Mouse (Mus musculus) lung, embryonic 14.5 days (tissue): ENCODE measurements around the gene Abt1. TPM values are rescaled to one million over a fixed set of nuclear protein-coding genes. Genes with fewer than 3 reads are reported as not detected.

Experiments
- ATAC-seq: fragments of 200-750 bp; cut with Nextera tagmentation; 2 replicates; pipeline ENCODE4 v1.8.0; 2017; ENCODE audit warnings: mild to moderate bottlenecking, moderate TSS enrichment, moderate library complexity; ENCODE audit not compliant: insufficient read depth
- DNase-seq: peaks from one replicate; pipeline ENCODE4 v3.0.0-alpha.2; 2015
- H3K27ac ChIP-seq: fragments of 300-500 bp; sonication (generic); 2 replicates; pipeline ENCODE4 v1.5.1; 2014; ENCODE audit warnings: low read depth, mild to moderate bottlenecking, moderate library complexity
- H3K27me3 ChIP-seq: fragments of 300-500 bp; sonication (generic); 2 replicates; pipeline ENCODE4 v1.6.1; 2014; ENCODE audit warnings: low read length, control low read depth; ENCODE audit not compliant: insufficient read depth
- H3K36me3 ChIP-seq: fragments of 300-500 bp; sonication (generic); 2 replicates; pipeline ENCODE4 v1.6.1; 2014; ENCODE audit warnings: control low read depth; ENCODE audit not compliant: insufficient read depth
- H3K4me1 ChIP-seq: fragments of 300-500 bp; sonication (generic); 2 replicates; pipeline ENCODE4 v1.6.1; 2014; ENCODE audit warnings: antibody characterized with exemption, control low read depth; ENCODE audit not compliant: insufficient read depth
- H3K4me2 ChIP-seq: fragments of 300-500 bp; sonication (generic); 2 replicates; pipeline ENCODE4 v1.6.1; 2014; ENCODE audit warnings: mild to moderate bottlenecking
- H3K4me3 ChIP-seq: fragments of 300-500 bp; sonication (generic); 2 replicates; pipeline ENCODE4 v1.5.1; 2014; ENCODE audit warnings: low read depth, low read length
- H3K9ac ChIP-seq: fragments of 300-500 bp; sonication (generic); 2 replicates; pipeline ENCODE4 v1.6.1; 2014
- H3K9me3 ChIP-seq: fragments of 300-500 bp; sonication (generic); 2 replicates; pipeline ENCODE4 v1.6.1; 2016; ENCODE audit warnings: low read depth, low read length, control low read depth
- CTCF ChIP-seq: IDR thresholded peaks from 2 replicates; pipeline ENCODE4 v1.5.1; 2016; ENCODE audit warnings: antibody characterized with exemption, low read depth
- WGBS: fragments of 180-500 bp; shearing (Covaris S2); extraction: QIAGEN DNeasy Blood & Tissue Kit; methylation state at CpG from one replicate; pipeline ENCODE4 v1.1.7; 2014; 5-methylcytosine and 5-hydroxymethylcytosine counted together
- polyA plus RNA-seq: library from polyadenylated mRNA; unstranded; fragments of >200 nt; fragmentation: Nextera tagmentation; extraction: Ambion mirVana; gene quantifications from 2 replicates; pipeline ENCODE4 v1.2.1, GENCODE M21; 2014

The Abt1 gene
- 12.7 and 13.5 TPM in 2 replicates for polyA plus RNA-seq

DNA sequence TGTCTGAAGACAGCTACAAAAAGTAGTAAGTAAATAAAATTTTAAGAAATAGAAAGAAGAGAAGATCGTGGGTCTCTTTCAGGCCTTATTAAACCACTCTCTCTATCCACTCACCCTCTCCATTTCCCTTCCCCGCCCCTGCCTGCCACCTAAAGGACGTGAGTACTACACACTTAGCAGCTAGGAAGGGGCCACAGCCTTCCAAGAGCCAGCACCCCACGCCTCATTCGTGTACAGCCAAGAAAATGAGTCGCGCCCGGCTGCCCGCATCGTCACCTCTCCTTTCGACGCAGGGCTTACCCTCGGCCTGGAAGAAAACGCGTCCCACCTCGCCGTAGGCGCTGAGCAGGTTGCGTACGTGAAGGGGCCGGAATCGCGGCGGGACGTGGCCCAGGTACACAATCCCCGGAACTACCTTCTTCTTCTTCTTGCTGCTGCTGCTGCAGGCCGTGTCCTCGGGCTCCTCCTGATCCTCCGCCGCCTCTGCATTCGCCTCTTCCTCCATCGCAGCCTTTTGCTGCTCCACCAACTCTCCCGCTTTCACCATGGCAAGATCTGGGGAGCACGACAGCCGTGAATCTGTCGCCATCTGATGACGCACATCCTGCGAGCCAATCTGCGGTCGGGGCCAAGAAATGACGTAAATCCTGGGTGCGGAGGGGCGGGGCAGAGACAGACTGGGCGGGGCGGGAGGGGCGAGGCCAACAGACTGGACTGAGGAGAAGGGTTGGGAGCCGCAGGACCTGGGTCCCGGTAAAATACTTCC is at the start of gene Abt1:
Abt1 (minus strand) TSS at position 581 of the 766 bp plus-strand sequence.
- Histone ChIP-seq H3K27me3 (no peaks in the 10 kb centered on the region), H3K4me1 (peaks cover 2% of the 10 kb centered on the region; the same call in 1 of the 2 replicates), H3K4me3 (peak within 1 kb of the TSS; percentile 94), H3K9ac (peak within 1 kb of the TSS; percentile 88), H3K9me3 (no peaks in the 10 kb centered on the region), H3K4me2 (peak within 1 kb of the TSS; percentile 82), H3K27ac (peak within 1 kb of the TSS; percentile 76), H3K36me3 (peaks cover 31% of the 10 kb centered on the region)
- DNase-seq (peak; percentile 97), ATAC-seq (peak; percentile 84)
- WGBS, result under 1% methylated on average over 48 of the region's 48 CpGs
- TF ChIP-seq CTCF, result peak; percentile 10; the same call in 1 of the 2 replicates

DNA sequence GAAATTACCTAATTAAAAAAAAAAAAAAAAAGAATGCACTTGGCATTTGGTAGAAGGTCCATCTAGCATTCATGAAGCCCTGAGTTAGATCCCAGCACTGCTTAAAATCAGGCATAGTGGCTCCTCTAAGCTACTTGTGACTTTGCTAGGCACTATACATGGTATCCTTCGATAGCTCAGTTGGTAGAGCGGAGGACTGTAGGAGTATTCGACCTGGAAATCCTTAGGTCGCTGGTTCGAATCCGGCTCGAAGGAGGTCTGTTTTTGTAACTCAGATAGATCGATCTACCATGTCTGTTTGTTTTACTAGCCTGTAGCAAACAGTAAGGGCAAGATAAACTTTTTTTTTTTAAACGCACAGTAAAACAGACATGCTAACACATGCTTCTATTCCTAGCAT is 43.2 kb upstream of the Abt1 start:
- Histone ChIP-seq H3K9me3 (no peaks in the 10 kb centered on the region), H3K27me3 (no peaks in the 10 kb centered on the region), H3K36me3 (no peaks in the 10 kb centered on the region), H3K9ac (no peak overlapping the region), H3K4me2 (peak overlapping the region; percentile 15; the same call in 1 of the 2 replicates), H3K27ac (no peak overlapping the region), H3K4me3 (no peak overlapping the region), H3K4me1 (no peaks in the 10 kb centered on the region)
- WGBS, result 5% methylated on average over 9 of the region's 9 CpGs
- peak; percentile 74 for ATAC-seq
- peak; percentile 93 for DNase-seq
- TF ChIP-seq CTCF, result no peak

DNA sequence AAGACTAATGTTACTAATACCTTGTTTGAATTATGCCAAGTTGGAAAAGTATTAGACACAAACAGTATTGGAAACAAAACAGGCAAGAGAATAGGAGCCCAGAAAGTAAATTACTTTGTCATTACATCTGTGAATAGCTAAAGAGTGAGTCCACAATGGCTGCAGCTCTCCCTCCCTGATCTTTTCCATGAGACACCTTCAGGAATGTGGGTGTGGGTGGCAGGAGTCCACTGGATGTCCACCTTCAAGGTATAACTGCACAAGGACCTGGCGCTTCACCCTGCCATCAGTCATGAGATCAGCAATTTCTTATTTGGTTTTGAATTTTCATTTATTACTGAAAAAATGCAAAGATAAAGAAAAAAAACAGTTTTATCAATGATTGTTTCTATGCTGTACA is 42.6 kb upstream of the Abt1 start:
- H3K27me3 ChIP-seq, result no peaks in the 10 kb centered on the region
- DNase-seq, result no peak
- H3K4me1 ChIP-seq, result no peaks in the 10 kb centered on the region
- no peak for ATAC-seq
- no peak for TF ChIP-seq CTCF
- 68% methylated on average over 1 of the region's 1 CpGs for WGBS
- H3K27ac ChIP-seq, result no peak overlapping the region
- H3K36me3 ChIP-seq, result no peaks in the 10 kb centered on the region
- no peak overlapping the region for H3K9ac ChIP-seq
- H3K4me2 ChIP-seq, result peak overlapping the region; percentile 95
- H3K4me3 ChIP-seq, result peak overlapping the region; percentile 55; the same call in 1 of the 2 replicates
- H3K9me3 ChIP-seq, result no peaks in the 10 kb centered on the region

DNA sequence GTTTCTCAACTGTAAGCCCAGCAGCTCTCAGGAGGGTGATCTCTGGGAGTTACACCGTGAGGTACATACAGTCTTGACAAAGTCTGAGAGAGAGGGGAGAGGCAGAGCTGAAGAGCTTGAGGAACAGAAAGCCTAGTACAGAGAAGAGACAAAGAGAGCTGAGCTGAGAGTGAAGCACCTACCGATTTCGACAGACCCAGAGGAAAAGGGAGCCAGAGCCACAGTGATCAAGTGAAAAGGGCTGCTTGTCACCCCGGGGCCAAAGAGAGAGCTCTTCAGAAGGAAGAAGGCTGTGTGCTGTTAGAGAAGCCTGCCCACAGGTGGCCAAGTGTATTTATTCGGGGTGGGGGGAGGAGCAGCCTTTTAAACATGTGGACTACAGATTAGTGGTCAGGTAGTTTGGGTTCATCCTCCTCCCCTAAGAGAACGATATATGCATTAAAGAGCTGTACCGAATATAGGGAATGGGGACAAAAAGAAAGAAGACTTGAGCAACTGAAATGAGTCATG is 42.0 kb upstream of the Abt1 start, which contains the start of gene Btn1a1:
Btn1a1 (minus strand) TSS at position 302 of the 510 bp plus-strand sequence.
- H3K4me2 ChIP-seq, result peak within 1 kb of the TSS; percentile 95

DNA sequence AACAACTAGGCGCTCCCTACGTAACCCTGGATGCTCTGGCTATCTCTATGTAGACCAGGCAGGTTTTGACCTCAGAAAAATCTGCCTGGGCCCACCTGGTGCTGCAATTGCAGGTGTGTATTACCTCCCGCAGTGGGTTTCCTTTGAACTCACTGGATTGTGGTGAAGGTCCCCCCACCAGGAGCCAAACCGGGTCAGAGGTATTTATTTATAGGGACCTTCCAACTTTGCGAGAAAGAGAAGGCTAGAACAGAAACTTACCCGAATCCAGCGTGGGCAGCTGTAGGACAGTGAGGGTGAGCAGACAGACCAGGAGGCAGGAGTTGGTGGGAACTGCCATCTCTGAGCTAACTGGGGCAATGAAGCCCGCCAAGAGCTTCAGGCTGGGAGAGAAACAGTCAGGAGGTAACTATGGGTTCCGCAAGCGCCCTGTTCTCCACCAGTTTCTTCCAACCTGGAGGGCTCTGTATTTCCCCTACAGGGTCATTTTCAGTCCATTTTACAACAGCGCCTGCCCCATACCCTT is 41.2 kb upstream of the Abt1 start:
- Histone ChIP-seq H3K9me3 (no peaks in the 10 kb centered on the region), H3K4me1 (no peaks in the 10 kb centered on the region), H3K4me3 (peak overlapping the region; percentile 55), H3K4me2 (peak overlapping the region; percentile 95), H3K9ac (peak overlapping the region; percentile 58), H3K27me3 (no peaks in the 10 kb centered on the region), H3K27ac (no peak overlapping the region), H3K36me3 (no peaks in the 10 kb centered on the region)
- ATAC-seq (no peak), DNase-seq (peak; percentile 18)
- TF ChIP-seq CTCF, result no peak
- WGBS, result 3% methylated on average over 11 of the region's 11 CpGs

More for the DNA sequence above, 42.0 kb upstream of the Abt1 start, which contains the start of gene Btn1a1:
- WGBS, result 3% methylated on average over 7 of the region's 7 CpGs
- ATAC-seq, result no peak
- H3K9ac ChIP-seq, result peak within 1 kb of the TSS; percentile 58
- no peak within 1 kb of the TSS for H3K27ac ChIP-seq
- peak; percentile 17; the same call in 1 of the 2 replicates for TF ChIP-seq CTCF
- H3K4me1 ChIP-seq, result no peaks in the 10 kb centered on the region
- no peaks in the 10 kb centered on the region for H3K27me3 ChIP-seq
- H3K4me3 ChIP-seq, result peak within 1 kb of the TSS; percentile 55
- DNase-seq, result peak; percentile 25
- no peaks in the 10 kb centered on the region for H3K36me3 ChIP-seq
- no peaks in the 10 kb centered on the region for H3K9me3 ChIP-seq

DNA sequence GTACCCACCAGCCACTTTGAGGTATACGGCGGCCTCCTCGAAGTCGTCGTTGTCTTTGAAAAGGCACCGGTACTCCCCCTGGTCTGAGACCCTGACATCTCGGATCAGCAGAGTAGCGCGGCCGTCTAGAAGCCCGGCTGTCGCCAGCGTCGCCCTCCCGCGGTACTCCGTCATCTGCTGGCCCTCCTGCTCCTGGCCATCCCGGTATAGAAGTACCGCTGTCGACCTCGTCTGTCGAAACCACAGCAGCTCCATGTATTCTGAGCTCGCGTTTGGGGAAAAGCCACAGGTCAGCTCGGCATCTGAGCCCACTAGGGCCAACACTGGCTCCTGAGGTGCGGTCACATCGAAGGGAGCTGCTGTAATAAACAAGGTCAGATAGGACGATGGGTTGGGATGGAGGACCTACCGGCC is 40.6 kb upstream of the Abt1 start:
- ATAC-seq (peak; percentile 32), DNase-seq (peak; percentile 61)

More for the DNA sequence above, 40.6 kb upstream of the Abt1 start:
- Histone ChIP-seq H3K36me3 (no peaks in the 10 kb centered on the region), H3K27me3 (no peaks in the 10 kb centered on the region), H3K27ac (no peak overlapping the region), H3K4me1 (no peaks in the 10 kb centered on the region), H3K9me3 (no peaks in the 10 kb centered on the region), H3K4me2 (peak overlapping the region; percentile 95), H3K4me3 (peak overlapping the region; percentile 55), H3K9ac (peak overlapping the region; percentile 58)
- no peak for TF ChIP-seq CTCF
- 0% methylated on average over 29 of the region's 29 CpGs for WGBS
